Mouse (Mus musculus) midbrain, postnatal 0 days (tissue): ENCODE measurements at regions not wholly inside any gene's neighbourhood (a gene's known extent, or its start where the extent isn't known, plus 50 kb on each side); places are given as distances from the start of the nearest gene placed in this dataset.

ENCODE experiments used
- ATAC-seq: fragments of 200-750 bp; cut with Nextera tagmentation; 2 replicates; pipeline ENCODE4 v1.8.0; 2017; ENCODE audit warnings: moderate number of reproducible peaks, mild to moderate bottlenecking, moderate TSS enrichment, moderate library complexity; ENCODE audit not compliant: low FRiP score
- DNase-seq: peaks from one replicate; pipeline ENCODE4 v3.0.0-alpha.2; 2015; ENCODE audit warnings: low spot score
- H3K27ac ChIP-seq: fragments of 300-500 bp; sonication (generic); 2 replicates; pipeline ENCODE4 v1.5.1; 2014; ENCODE audit warnings: low read depth, mild to moderate bottlenecking, low read length, mixed read lengths
- H3K27me3 ChIP-seq: fragments of 300-500 bp; sonication (generic); 2 replicates; pipeline ENCODE4 v1.6.1; 2014; ENCODE audit warnings: low read length, control low read depth, mixed read lengths; ENCODE audit not compliant: insufficient read depth
- H3K36me3 ChIP-seq: fragments of 300-500 bp; sonication (generic); 2 replicates; pipeline ENCODE4 v1.6.1; 2014; ENCODE audit warnings: low read length, control low read depth, mixed read lengths; ENCODE audit not compliant: insufficient read depth
- H3K4me1 ChIP-seq: fragments of 300-500 bp; sonication (generic); 2 replicates; pipeline ENCODE4 v1.6.1; 2014; ENCODE audit warnings: mild to moderate bottlenecking, control low read depth, antibody characterized with exemption, low read length, mixed read lengths; ENCODE audit not compliant: insufficient read depth
- H3K4me2 ChIP-seq: fragments of 300-500 bp; sonication (generic); 2 replicates; pipeline ENCODE4 v1.6.1; 2014; ENCODE audit warnings: low read depth, mild to moderate bottlenecking, low read length, mixed read lengths; ENCODE audit not compliant: poor library complexity, severe bottlenecking
- H3K4me3 ChIP-seq: fragments of 300-500 bp; sonication (generic); 2 replicates; pipeline ENCODE4 v1.5.1; 2014; ENCODE audit warnings: low read depth, mild to moderate bottlenecking, low read length, moderate library complexity
- H3K9ac ChIP-seq: fragments of 300-500 bp; sonication (generic); replicated peaks from 2 replicates; pipeline ENCODE4 v1.6.1; 2014; ENCODE audit warnings: mild to moderate bottlenecking, low read length, moderate library complexity, mixed read lengths; ENCODE audit not compliant: poor library complexity, severe bottlenecking
- H3K9me3 ChIP-seq: fragments of 300-500 bp; sonication (generic); 2 replicates; pipeline ENCODE4 v1.6.1; 2016; ENCODE audit warnings: low read length, control low read depth
- CTCF ChIP-seq: IDR thresholded peaks from 2 replicates; pipeline ENCODE4 v1.5.1; 2016; ENCODE audit warnings: antibody characterized with exemption, mild to moderate bottlenecking
- WGBS: fragments of 180-500 bp; shearing (Covaris S2); extraction: QIAGEN DNeasy Blood & Tissue Kit; methylation state at CpG from one replicate; pipeline ENCODE4 v1.1.7; 2014; 5-methylcytosine and 5-hydroxymethylcytosine counted together

- DNase-seq (no peak), ATAC-seq (no peak)
- 96% methylated on average over 25 of the region's 25 CpGs for WGBS
- H3K4me1 ChIP-seq: no peaks in the 10 kb centered on the region
- H3K36me3 ChIP-seq: no peaks in the 10 kb centered on the region
- no peaks in the 10 kb centered on the region for H3K9me3 ChIP-seq
- H3K9ac ChIP-seq: no peak overlapping the region
- no peak overlapping the region for H3K27ac ChIP-seq
- H3K4me2 ChIP-seq: no peak overlapping the region
- TF ChIP-seq CTCF: no peak
- H3K4me3 ChIP-seq: no peak overlapping the region
- H3K27me3 ChIP-seq: no peaks in the 10 kb centered on the region
Observed at GRCm38 (mm10) chr2:39420696-39421095, 194.4 kb upstream of the Ppp6c start.

- ATAC-seq (no peak), DNase-seq (peak; percentile 57)
- H3K4me1 ChIP-seq: no peaks in the 10 kb centered on the region
- no peak overlapping the region for H3K4me2 ChIP-seq
- no peak overlapping the region for H3K27ac ChIP-seq
- WGBS: 53% methylated on average over 2 of the region's 2 CpGs
- TF ChIP-seq CTCF: no peak
- H3K9ac ChIP-seq: no peak overlapping the region
- no peaks in the 10 kb centered on the region for H3K27me3 ChIP-seq
- H3K4me3 ChIP-seq: no peak overlapping the region
- no peaks in the 10 kb centered on the region for H3K36me3 ChIP-seq
- H3K9me3 ChIP-seq: no peaks in the 10 kb centered on the region
Observed at GRCm38 (mm10) chr2:39400336-39400735, 174.1 kb upstream of the Ppp6c start.

GRCm38 (mm10) chr2:39399523-39399922 lies 173.3 kb upstream of the Ppp6c start:
- TF ChIP-seq CTCF: peak; percentile 26; the same call in 1 of the 2 replicates
- H3K4me3 ChIP-seq: no peak overlapping the region
- peak; percentile 17 for DNase-seq
- H3K36me3 ChIP-seq: no peaks in the 10 kb centered on the region
- WGBS: 76% methylated on average over 2 of the region's 2 CpGs
- no peak overlapping the region for H3K9ac ChIP-seq
- H3K27me3 ChIP-seq: no peaks in the 10 kb centered on the region
- H3K9me3 ChIP-seq: no peaks in the 10 kb centered on the region
- no peak overlapping the region for H3K4me2 ChIP-seq
- no peak overlapping the region for H3K27ac ChIP-seq
- ATAC-seq: no peak
- no peaks in the 10 kb centered on the region for H3K4me1 ChIP-seq

GRCm38 (mm10) chr2:39394643-39395042 lies 168.4 kb upstream of the Ppp6c start:
- TF ChIP-seq CTCF: no peak
- no peak overlapping the region for H3K4me3 ChIP-seq
- H3K27ac ChIP-seq: no peak overlapping the region
- no peaks in the 10 kb centered on the region for H3K4me1 ChIP-seq
- H3K9ac ChIP-seq: no peak overlapping the region
- no peak for ATAC-seq
- 69% methylated on average over 3 of the region's 3 CpGs for WGBS
- no peak for DNase-seq
- no peaks in the 10 kb centered on the region for H3K9me3 ChIP-seq
- no peaks in the 10 kb centered on the region for H3K36me3 ChIP-seq
- no peaks in the 10 kb centered on the region for H3K27me3 ChIP-seq
- no peak overlapping the region for H3K4me2 ChIP-seq

- ATAC-seq (no peak), DNase-seq (no peak)
- TF ChIP-seq CTCF: no peak
- Histone ChIP-seq H3K9me3 (no peaks in the 10 kb centered on the region), H3K4me3 (no peak overlapping the region), H3K4me2 (no peak overlapping the region), H3K27ac (no peak overlapping the region), H3K9ac (no peak overlapping the region), H3K27me3 (no peaks in the 10 kb centered on the region), H3K36me3 (no peaks in the 10 kb centered on the region), H3K4me1 (no peaks in the 10 kb centered on the region)
- 88% methylated on average over 3 of the region's 3 CpGs for WGBS
Observed at GRCm38 (mm10) chr2:39377264-39377663, 151.0 kb upstream of the Ppp6c start.

- ATAC-seq (peak; percentile 89), DNase-seq (peak; percentile 94)
- Histone ChIP-seq H3K4me2 (no peak overlapping the region), H3K27ac (no peak overlapping the region), H3K9ac (no peak overlapping the region), H3K4me1 (no peaks in the 10 kb centered on the region), H3K9me3 (no peaks in the 10 kb centered on the region), H3K36me3 (no peaks in the 10 kb centered on the region), H3K4me3 (no peak overlapping the region), H3K27me3 (no peaks in the 10 kb centered on the region)
- 15% methylated on average over 7 of the region's 7 CpGs for WGBS
- peak; percentile 100 for TF ChIP-seq CTCF
Observed at GRCm38 (mm10) chr2:39373068-39373779, 147.0 kb upstream of the Ppp6c start.
